Mouse (Mus musculus): ENCODE data around the gene Lxn.

The Lxn gene

GRCm38 (mm10) chr3:67462015-67462414 is 1.7 kb downstream of the Lxn start:
- no peak for DNase-seq (ENCODE audit: low spot score in 2 of 2)

DNA sequence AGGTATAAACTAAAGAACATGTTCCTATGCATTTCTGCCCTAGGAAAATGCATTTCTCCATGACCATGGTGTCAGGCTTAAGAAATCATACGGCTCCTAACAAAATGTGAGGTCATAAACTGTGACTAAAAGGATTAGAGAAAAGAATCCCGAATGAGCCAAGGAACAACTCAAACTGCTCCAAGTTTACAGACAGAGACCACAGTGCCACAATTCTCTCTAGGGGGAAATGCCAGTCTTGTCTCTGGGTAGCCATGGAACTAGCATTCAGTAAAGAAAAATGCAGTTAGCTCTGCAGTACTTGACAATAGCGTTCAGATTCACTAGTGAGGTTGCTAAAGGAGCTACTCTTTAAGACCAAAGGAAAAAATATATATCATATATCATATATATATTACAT is 3.8 kb downstream of the Lxn start:
- no peak for DNase-seq (ENCODE audit: low spot score in 2 of 2)

- no peak for DNase-seq (ENCODE audit: low spot score in 2 of 2)
Observed at GRCm38 (mm10) chr3:67450601-67451210, 13.0 kb downstream of the Lxn start.

DNA sequence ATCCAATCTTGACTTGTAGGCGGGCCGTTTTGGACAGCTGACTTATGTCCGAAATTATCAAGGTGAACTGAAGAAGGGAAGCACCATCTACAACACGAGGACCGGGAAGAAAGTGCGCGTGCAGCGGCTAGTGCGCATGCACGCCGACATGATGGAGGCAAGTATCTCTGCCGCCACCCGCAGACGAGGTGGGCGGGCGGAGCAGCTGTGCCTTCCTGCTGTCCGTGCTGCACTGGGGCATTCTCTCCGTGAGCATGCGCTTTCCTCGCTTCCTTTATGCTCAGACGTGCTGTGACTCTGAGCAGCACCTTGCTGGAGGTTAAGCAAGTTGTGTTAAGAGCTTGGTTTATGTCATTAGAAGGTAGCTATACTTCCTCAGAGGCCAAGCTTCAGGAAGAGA is 14.1 kb downstream of the Lxn start:
- no peak for DNase-seq (ENCODE audit: low spot score in 2 of 2)

DNA sequence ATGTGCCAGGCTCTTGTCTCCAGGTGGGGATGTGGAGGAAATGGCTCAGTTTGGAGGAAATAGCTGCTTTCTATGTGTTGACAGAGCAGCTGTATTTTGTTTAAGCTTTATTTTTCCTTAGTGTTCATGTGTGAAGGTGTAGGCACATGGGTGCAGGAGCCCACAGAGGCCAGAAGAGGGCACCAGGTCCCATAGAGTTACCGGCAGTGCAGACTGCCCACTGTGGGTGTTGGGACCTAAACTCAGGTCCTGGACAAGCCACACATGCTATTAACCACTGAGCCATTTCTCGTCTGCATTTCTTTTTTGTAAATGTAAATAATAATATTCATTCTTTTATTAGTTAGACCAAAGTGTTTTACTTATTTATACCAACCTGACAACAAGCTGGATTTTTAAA is 16.6 kb downstream of the Lxn start:
- no peak for DNase-seq (ENCODE audit: low spot score in 2 of 2)

DNA sequence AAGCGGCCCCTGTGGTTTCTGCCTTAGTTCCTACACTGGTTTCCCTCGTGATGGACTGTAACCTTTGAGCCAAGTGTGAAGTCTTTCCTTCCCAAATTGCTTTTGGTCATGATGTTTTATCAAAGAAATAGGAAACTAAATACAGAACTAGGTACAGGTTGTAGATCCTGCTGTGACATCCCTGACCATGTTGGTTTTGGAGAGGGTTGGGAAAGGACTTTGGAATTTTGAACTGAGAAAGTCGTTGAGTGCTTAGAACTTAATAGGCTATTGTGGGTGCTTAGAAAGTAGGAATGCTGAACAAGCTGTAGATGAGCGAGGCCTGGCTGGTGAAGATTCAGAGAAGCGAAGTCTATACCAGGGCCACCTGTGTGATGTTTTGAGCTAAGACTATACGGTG is 29.7 kb downstream of the Lxn start:
- DNase-seq (ENCODE audit: low spot score in 2 of 2): no peak

GRCm38 (mm10) chr3:67429999-67430380 is 33.7 kb downstream of the Lxn start, which contains the start of gene Gfm1:
Gene Gfm1 (plus strand): TSS chr3:67430096.
- peak; percentile 78 to 85 for DNase-seq (ENCODE audit: low spot score in 2 of 2)

- DNase-seq (ENCODE audit: low spot score in 2 of 2): no peak
Observed at GRCm38 (mm10) chr3:67429338-67429998, 34.3 kb downstream of the Lxn start.
